Mouse (Mus musculus) limb, embryonic 12.5 days (tissue): Measurements from ENCODE around the gene Rbm5. TPM values are rescaled to one million over a fixed set of nuclear protein-coding genes. Genes with fewer than 3 reads are reported as not detected.

ENCODE experiments used
- ATAC-seq: fragments of 200-750 bp; cut with Nextera tagmentation; 2 replicates; pipeline ENCODE4 v1.8.0; 2017; ENCODE audit warnings: low read depth, moderate TSS enrichment; ENCODE audit not compliant: insufficient number of reproducible peaks, insufficient read depth, low FRiP score, low TSS enrichment
- H3K27ac ChIP-seq: fragments of 300-500 bp; sonication (generic); 2 replicates; pipeline ENCODE4 v1.5.1; 2016; ENCODE audit warnings: mild to moderate bottlenecking, moderate library complexity
- H3K27me3 ChIP-seq: fragments of 300-500 bp; sonication (generic); 2 replicates; pipeline ENCODE4 v1.6.1; 2016; ENCODE audit warnings: mild to moderate bottlenecking, moderate library complexity
- H3K36me3 ChIP-seq: fragments of 300-500 bp; sonication (generic); 2 replicates; pipeline ENCODE4 v1.6.1; 2016; ENCODE audit warnings: mild to moderate bottlenecking, moderate library complexity
- H3K4me1 ChIP-seq: fragments of 300-500 bp; sonication (generic); replicated peaks from 2 replicates; pipeline ENCODE4 v1.6.1; 2016
- H3K4me2 ChIP-seq: fragments of 300-500 bp; sonication (generic); 2 replicates; pipeline ENCODE4 v1.6.1; 2016; ENCODE audit warnings: mild to moderate bottlenecking, moderate library complexity
- H3K4me3 ChIP-seq: fragments of 300-500 bp; sonication (generic); replicated peaks from 2 replicates; pipeline ENCODE4 v1.5.1; 2016; ENCODE audit warnings: mild to moderate bottlenecking
- H3K9ac ChIP-seq: fragments of 300-500 bp; sonication (generic); replicated peaks from 2 replicates; pipeline ENCODE4 v1.6.1; 2016; ENCODE audit warnings: mild to moderate bottlenecking, moderate library complexity
- H3K9me3 ChIP-seq: fragments of 300-500 bp; sonication (generic); 2 replicates; pipeline ENCODE4 v1.6.1; 2016; ENCODE audit warnings: mild to moderate bottlenecking, moderate library complexity
- WGBS: fragments of 180-500 bp; shearing (Covaris S2); methylation state at CpG from one replicate; pipeline ENCODE4 v1.1.7; 2016; 5-methylcytosine and 5-hydroxymethylcytosine counted together
- polyA plus RNA-seq: library from polyadenylated mRNA; unstranded; fragments of >200 nt; fragmentation: Nextera tagmentation; extraction: Ambion mirVana; gene quantifications from 2 replicates; pipeline ENCODE4 v1.2.1, GENCODE M21; 2016

The Rbm5 gene
- 232 and 239 TPM in 2 replicates for polyA plus RNA-seq

GRCm38 (mm10) chr9:107770374-107771290 lies at the start of gene Rbm5:
TSS of gene Rbm5 (minus strand) at chr9:107770996.
- H3K4me2 ChIP-seq: peak within 1 kb of the TSS; percentile 71
- WGBS: under 1% methylated on average over 60 of the region's 60 CpGs
- H3K4me1 ChIP-seq: peaks cover 10% of the 10 kb centered on the region
- H3K36me3 ChIP-seq: peaks cover 70% of the 10 kb centered on the region
- peak within 1 kb of the TSS; percentile 94 for H3K4me3 ChIP-seq
- H3K9me3 ChIP-seq: no peaks in the 10 kb centered on the region
- H3K27me3 ChIP-seq: no peaks in the 10 kb centered on the region
- ATAC-seq: peak; percentile 100
- H3K9ac ChIP-seq: peak within 1 kb of the TSS; percentile 98
- peak within 1 kb of the TSS; percentile 91 for H3K27ac ChIP-seq

- 100% methylated on average over 1 of the region's 1 CpGs for WGBS
- Histone ChIP-seq H3K9ac (no peak overlapping the region), H3K9me3 (no peaks in the 10 kb centered on the region), H3K27me3 (no peaks in the 10 kb centered on the region), H3K4me1 (no peaks in the 10 kb centered on the region), H3K4me2 (no peak overlapping the region), H3K36me3 (peaks cover 60% of the 10 kb centered on the region), H3K27ac (no peak overlapping the region), H3K4me3 (no peak overlapping the region)
- ATAC-seq: no peak
Observed at GRCm38 (mm10) chr9:107812132-107812531, 41.3 kb upstream of the Rbm5 start.

GRCm38 (mm10) chr9:107810985-107811384 lies 40.2 kb upstream of the Rbm5 start:
- H3K9me3 ChIP-seq: no peaks in the 10 kb centered on the region
- no peak overlapping the region for H3K4me3 ChIP-seq
- no peaks in the 10 kb centered on the region for H3K27me3 ChIP-seq
- H3K36me3 ChIP-seq: peaks cover 50% of the 10 kb centered on the region
- no peak overlapping the region for H3K27ac ChIP-seq
- ATAC-seq: no peak
- WGBS: 90% methylated on average over 2 of the region's 2 CpGs
- no peaks in the 10 kb centered on the region for H3K4me1 ChIP-seq
- no peak overlapping the region for H3K4me2 ChIP-seq
- H3K9ac ChIP-seq: no peak overlapping the region

- H3K36me3 ChIP-seq: peaks cover 78% of the 10 kb centered on the region
- H3K27ac ChIP-seq: no peak overlapping the region
- H3K27me3 ChIP-seq: no peaks in the 10 kb centered on the region
- 87% methylated on average over 6 of the region's 6 CpGs for WGBS
- no peak overlapping the region for H3K9ac ChIP-seq
- no peak overlapping the region for H3K4me2 ChIP-seq
- no peaks in the 10 kb centered on the region for H3K9me3 ChIP-seq
- no peak overlapping the region for H3K4me3 ChIP-seq
- H3K4me1 ChIP-seq: no peaks in the 10 kb centered on the region
- ATAC-seq: no peak
Observed at GRCm38 (mm10) chr9:107791714-107792113, 20.9 kb upstream of the Rbm5 start.

- Histone ChIP-seq H3K36me3 (peaks cover 93% of the 10 kb centered on the region), H3K4me3 (no peak overlapping the region), H3K4me2 (no peak overlapping the region), H3K27me3 (no peaks in the 10 kb centered on the region), H3K9ac (no peak overlapping the region), H3K9me3 (no peaks in the 10 kb centered on the region), H3K27ac (no peak overlapping the region), H3K4me1 (no peaks in the 10 kb centered on the region)
- 94% methylated on average over 11 of the region's 11 CpGs for WGBS
- ATAC-seq: no peak
Observed at GRCm38 (mm10) chr9:107782536-107783203, 11.9 kb upstream of the Rbm5 start.

DNA sequence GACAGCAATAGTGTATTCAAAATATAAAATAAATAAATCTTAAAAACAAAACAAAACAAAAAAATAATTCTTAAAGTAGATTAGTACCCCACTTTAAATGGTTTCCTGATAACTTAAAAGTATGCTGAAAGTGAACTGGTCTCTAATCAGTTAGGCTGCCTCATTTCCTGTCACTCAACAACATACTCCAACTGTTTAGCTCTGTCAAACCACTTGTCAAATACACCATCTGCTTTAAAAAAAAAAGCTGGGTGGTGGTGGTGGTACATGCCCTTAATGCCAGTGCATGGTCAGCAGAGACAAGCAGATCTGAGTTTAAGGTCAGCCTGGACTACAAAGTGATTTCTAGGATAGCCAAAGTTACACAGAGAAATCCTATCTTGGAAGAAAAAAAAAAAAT lies 6.0 kb upstream of the Rbm5 start:
- ATAC-seq: no peak

DNA sequence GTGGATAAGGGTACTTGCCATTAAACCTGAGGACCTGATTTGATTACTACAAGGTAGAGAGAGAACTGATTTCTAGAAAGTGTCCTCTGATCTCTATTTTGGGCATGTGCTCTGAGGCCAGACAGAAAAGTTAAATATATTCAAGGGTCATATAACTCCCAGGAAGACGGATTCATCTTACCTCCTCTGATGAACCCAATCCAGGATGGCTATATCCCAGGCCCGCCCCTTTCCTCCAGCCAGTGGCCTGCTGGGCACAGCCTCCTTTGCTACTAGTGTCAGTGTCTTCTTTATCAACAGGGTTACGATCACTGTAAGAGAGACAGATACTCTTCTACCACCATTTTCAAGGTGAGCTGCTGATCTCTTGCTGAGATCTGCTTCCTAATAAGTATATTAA lies 3.6 kb upstream of the Rbm5 start:
- Histone ChIP-seq H3K27me3 (no peaks in the 10 kb centered on the region), H3K9ac (no peak overlapping the region), H3K4me2 (no peak overlapping the region), H3K9me3 (no peaks in the 10 kb centered on the region), H3K4me3 (no peak overlapping the region), H3K27ac (no peak overlapping the region), H3K4me1 (peaks cover 1% of the 10 kb centered on the region), H3K36me3 (peaks cover 64% of the 10 kb centered on the region)
- no peak for ATAC-seq
- WGBS: 92% methylated on average over 3 of the region's 3 CpGs

More for the DNA sequence above, 6.0 kb upstream of the Rbm5 start:
- Histone ChIP-seq H3K4me1 (no peaks in the 10 kb centered on the region), H3K36me3 (peaks cover 88% of the 10 kb centered on the region), H3K4me3 (no peak overlapping the region), H3K27me3 (no peaks in the 10 kb centered on the region), H3K4me2 (no peak overlapping the region), H3K9ac (no peak overlapping the region), H3K27ac (no peak overlapping the region), H3K9me3 (no peaks in the 10 kb centered on the region)

GRCm38 (mm10) chr9:107771782-107772181 lies 986 bp upstream of the Rbm5 start:
- ATAC-seq: no peak

GRCm38 (mm10) chr9:107770037-107770373 lies 791 bp downstream of the Rbm5 start:
- ATAC-seq: no peak
- Histone ChIP-seq H3K4me3 (peak overlapping the region; percentile 94), H3K36me3 (peaks cover 70% of the 10 kb centered on the region), H3K9ac (peak overlapping the region; percentile 98), H3K27me3 (no peaks in the 10 kb centered on the region), H3K9me3 (no peaks in the 10 kb centered on the region), H3K27ac (peak overlapping the region; percentile 91; the same call in 1 of the 2 replicates), H3K4me1 (peaks cover 10% of the 10 kb centered on the region), H3K4me2 (peak overlapping the region; percentile 71)
- WGBS: under 1% methylated on average over 9 of the region's 9 CpGs

More at GRCm38 (mm10) chr9:107771782-107772181, 986 bp upstream of the Rbm5 start:
- 78% methylated on average over 2 of the region's 2 CpGs for WGBS
- Histone ChIP-seq H3K27ac (peak overlapping the region; percentile 89; the same call in 1 of the 2 replicates), H3K4me3 (no peak overlapping the region), H3K9me3 (no peaks in the 10 kb centered on the region), H3K27me3 (no peaks in the 10 kb centered on the region), H3K36me3 (peaks cover 69% of the 10 kb centered on the region), H3K9ac (no peak overlapping the region), H3K4me2 (no peak overlapping the region; the same call in 1 of the 2 replicates), H3K4me1 (peaks cover 10% of the 10 kb centered on the region)

DNA sequence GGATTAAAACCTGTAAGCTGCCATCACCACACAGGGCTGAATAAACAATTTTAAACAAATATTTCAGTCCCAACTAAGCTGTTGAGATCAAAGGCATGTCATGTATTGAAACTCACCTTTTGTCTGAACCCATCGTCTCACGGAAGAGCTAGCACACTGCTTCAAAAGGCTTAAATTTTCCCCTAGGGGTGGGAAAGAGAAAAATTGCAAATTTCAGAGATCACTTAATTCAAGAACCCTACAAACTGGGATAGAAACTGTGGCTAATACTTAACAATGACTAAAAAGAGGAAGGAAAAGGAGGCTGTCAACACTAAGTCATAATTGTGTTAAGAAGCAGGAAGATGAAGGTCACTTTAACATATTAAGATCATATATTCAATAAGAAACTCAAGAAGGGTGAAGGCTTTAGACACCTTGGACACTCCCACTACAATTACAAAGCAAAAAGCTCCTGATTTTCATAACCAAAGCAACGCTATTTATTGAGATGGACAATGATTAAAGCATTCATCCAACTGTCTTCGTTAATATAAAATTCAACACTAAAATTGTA lies 1.3 kb downstream of the Rbm5 start:
- H3K4me2 ChIP-seq: peak overlapping the region; percentile 71
- no peaks in the 10 kb centered on the region for H3K9me3 ChIP-seq
- H3K27me3 ChIP-seq: no peaks in the 10 kb centered on the region
- peaks cover 10% of the 10 kb centered on the region for H3K4me1 ChIP-seq
- peak overlapping the region; percentile 94 for H3K4me3 ChIP-seq
- 32% methylated on average over 4 of the region's 4 CpGs for WGBS
- H3K9ac ChIP-seq: peak overlapping the region; percentile 98
- peaks cover 70% of the 10 kb centered on the region for H3K36me3 ChIP-seq
- no peak overlapping the region for H3K27ac ChIP-seq
- no peak for ATAC-seq

DNA sequence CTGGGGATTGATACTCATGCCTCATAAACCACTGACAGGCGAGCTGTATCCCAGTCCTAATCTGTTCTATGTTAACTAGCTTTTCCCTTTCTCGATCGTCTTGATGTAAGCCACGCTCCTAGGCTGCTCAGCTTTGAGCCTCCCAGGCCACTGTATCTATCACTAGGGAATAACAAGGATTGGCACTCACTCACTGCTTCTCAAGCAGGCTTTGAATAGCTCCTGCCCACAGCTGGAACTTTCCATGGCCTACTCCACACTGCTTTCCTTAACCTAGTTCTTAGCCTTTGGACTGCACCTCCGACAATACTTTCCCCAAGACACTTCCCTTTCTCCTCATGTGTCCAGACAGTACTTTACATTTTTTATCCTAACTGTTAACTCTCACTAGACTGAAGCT lies 1.9 kb downstream of the Rbm5 start:
- H3K36me3 ChIP-seq: peaks cover 70% of the 10 kb centered on the region
- 86% methylated on average over 5 of the region's 5 CpGs for WGBS
- H3K9ac ChIP-seq: no peak overlapping the region; the same call in 1 of the 2 replicates
- peak overlapping the region; percentile 71 for H3K4me2 ChIP-seq
- no peak for ATAC-seq
- peak overlapping the region; percentile 94 for H3K4me3 ChIP-seq
- no peak overlapping the region for H3K27ac ChIP-seq
- peaks cover 10% of the 10 kb centered on the region for H3K4me1 ChIP-seq
- no peaks in the 10 kb centered on the region for H3K9me3 ChIP-seq
- no peaks in the 10 kb centered on the region for H3K27me3 ChIP-seq
